Mouse (Mus musculus) brain, embryonic 18.5 days (tissue): ENCODE measurements at regions not wholly inside any gene's neighbourhood (a gene's known extent, or its start where the extent isn't known, plus 50 kb on each side); places are given as distances from the start of the nearest gene placed in this dataset.
"Not testable (repeated sequence)": the region's sequence is repeated elsewhere in the genome, so short reads cannot be mapped to it uniquely, and the experiment has no call there.

Experiments used
- DNase-seq: peaks from one replicate; pipeline ENCODE4 v3.0.0-alpha.2; 2012; ENCODE audit warnings: low read depth, low spot score

DNA sequence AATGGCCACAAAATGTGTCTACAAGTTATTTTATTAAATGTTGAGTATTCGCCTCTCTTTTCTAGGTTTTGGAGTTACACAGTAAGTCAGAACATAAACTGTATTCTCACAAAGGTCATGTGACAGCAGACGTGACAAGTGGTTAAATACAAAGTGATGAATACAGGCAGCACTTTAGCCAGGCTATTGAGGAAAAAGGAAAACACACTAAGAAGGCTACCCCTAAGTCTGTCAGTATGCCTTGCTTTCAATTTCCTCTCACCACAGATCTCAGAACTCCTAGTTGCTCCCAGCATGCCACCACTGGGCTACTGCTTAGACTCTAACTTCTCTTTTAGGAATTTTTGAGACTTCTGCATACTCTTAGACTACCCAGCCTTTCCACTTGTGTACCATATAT lies 297.9 kb upstream of the Pex5l start:
- no peak for DNase-seq

DNA sequence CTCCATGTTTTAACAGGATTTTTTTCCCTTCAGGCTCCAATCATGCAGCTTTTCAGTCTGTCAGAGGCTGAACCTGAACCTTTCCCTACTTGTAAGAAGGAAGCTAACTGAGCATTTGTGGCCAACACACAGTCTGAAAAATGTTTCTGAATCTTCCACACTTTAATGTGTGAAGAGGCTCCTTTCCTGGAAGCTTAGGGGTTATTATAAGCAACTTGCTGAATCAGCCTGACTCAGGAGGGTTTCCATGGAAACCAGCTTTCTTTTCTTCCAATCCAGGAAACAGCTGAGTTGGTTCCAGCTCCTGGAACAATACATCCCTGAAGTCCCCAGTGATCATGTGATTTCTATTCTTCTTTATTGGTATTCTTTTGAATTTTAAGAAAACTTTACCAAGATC lies 297.5 kb upstream of the Pex5l start:
- peak; percentile 36 for DNase-seq

DNA sequence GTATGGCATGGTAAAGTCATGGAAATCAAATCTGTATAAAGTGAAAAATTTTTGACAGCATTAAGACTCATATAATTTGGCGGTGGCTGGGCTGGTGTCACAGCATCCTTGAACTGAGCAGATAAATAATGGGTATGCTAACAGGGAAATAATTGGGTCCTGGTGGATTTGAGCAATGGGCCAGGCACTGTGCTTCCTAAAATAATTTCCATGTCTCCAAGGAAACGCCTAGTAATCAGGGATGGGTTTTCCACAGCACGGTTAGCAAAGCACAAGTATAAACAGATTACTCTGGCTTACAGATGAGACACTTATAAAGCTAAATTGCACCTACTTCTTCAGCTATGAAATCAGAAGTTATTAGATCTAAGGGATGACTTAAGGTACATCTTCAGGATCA lies 273.9 kb upstream of the Pex5l start:
- DNase-seq, result no peak

DNA sequence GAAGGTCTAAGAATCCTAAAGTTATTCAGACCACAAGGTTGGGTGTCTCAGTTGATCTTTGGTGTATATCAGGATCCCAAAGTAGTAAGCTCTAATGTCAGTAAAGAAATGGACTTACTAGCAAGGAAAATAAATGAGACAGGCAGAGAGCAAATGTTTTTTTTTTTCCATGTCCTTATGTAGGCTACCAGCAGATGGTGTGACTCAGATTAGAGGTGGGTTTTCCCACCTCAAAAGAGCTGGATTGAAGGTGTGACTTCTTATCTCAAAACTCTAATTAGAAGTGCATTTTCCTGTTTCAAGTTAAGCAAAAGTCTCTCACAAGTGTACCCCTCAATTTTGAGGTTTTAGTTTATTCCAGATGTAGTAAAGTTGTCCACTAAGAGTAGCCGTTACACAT lies 273.3 kb upstream of the Pex5l start:
- DNase-seq, result no peak

DNA sequence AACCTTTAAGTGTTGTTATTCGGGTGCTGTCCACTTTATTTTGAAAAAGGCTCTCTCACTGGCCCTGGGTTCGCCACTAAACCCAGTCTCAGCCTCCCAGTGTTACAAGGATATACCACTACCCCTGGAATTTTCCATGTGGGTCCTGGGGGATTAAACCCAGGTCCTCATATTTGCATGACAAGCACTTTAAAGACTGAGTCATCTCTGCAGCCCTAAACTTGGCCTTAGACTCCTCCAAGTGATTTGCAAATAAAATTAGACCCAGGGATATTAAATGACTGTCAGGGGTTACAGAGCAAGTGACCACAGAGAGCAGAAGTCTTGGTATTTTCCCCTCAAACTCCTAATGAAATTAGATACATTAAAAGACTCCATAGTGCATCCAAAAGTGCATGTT lies 258.9 kb upstream of the Pex5l start:
- no peak for DNase-seq

DNA sequence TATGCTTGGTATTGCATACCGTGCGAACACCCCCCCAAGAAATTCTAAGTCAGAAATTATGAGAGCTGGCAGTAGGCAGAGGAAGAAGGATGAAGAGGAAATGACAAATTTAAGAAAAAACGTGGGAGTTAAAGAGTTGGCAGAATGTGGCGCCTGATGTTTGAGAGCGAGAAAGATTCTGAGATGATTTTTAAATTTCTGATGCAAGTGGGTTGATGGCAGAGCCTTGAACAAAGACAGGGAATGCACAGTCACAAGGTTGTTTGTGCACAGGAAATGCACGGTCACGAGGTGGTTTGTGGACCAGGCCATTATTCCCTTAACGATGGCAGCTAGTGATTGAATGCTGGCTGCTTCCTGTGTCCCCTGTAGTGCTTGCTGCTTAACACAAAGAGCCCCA lies 256.3 kb upstream of the Pex5l start:
- no peak for DNase-seq

DNA sequence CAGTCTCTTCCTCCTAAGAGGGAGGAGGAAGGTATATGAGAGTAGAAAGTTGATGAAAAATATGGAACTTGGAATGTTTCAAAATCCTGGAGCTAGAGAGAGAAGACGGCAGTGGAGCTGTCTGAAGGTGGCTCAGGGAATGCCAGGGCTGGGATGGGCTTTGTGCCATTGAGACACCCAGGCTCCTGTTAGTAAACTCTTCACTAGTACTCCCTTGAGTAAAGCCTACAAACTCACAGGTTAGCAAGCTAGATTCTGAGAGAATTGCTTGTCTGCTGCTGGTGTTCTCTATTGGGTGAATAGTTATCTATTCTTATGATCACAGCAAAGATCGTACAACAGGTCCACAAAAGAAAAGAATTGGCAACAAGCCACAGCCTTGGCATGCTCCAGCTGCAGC lies 255.3 kb upstream of the Pex5l start:
- no peak for DNase-seq

DNA sequence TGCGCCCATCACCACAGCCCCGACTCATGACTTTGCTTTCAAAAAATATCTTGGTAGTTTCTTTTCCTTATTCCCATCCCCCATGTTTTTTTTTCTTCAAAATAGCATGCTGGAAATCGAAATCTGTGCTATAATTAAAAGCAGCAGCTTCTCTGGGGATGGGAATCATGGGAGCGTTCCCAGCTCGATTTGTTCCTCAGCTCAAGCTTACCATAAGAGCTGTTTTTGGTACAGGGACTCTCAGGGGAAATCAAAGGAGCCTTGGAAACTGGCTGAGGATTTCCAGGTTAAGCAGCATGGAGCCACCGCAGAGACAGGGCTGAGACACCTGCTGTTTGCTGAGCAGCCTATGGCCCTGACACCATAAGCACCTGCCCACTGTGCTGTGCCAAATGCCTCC lies 254.2 kb upstream of the Pex5l start:
- no peak for DNase-seq

DNA sequence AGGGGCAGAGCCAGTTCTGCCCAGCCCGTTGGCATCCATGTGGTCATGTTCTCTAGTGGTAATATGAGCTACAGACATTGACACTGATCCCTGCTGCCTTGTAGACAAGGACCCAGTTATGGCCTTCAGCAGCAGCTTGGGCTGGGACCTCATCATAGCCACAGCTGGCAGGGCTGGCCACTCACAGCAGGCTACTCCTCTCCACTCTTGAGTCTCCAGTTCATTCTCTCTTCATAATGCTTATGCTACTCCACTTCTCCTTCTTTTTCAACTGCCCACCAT lies 249.4 kb upstream of the Pex5l start:
- no peak for DNase-seq

DNA sequence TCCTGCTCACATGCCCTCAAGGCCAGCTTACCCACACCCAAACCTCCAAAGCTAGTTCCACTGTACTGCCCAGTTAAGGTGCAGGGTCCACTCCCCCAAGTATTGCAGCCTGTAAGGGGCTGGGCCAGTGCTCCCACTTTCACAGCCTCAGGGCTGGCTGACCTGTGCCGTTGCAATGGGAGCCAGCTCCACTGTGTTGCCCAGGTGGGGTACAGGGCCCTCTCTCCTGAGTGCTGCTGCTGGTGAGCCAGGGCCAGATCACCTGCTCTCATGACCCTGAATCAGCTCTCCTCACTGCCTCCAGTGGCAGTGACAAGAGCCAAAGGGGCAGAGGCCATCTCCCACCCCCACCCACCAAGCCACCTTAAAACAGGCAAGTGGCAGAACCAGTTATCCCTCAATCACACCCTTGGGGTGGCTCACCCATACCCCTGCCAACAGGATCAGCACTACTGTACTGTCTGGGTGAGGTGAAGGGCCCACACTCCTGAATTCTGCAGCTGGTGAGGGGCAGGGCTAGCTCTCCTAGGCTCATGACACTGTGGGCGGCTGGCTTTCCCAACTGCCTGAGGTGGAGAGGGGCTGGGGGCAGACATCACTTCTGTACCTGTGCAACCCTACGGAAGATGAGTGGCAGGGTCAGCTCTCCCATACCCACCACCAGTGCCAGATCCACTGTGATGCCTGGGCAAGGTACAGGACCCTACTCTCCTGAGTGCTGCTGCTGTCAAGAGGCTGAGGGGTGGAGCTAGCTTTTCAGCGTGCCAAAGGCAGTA lies 248.9 kb upstream of the Pex5l start:
- DNase-seq, result no peak

DNA sequence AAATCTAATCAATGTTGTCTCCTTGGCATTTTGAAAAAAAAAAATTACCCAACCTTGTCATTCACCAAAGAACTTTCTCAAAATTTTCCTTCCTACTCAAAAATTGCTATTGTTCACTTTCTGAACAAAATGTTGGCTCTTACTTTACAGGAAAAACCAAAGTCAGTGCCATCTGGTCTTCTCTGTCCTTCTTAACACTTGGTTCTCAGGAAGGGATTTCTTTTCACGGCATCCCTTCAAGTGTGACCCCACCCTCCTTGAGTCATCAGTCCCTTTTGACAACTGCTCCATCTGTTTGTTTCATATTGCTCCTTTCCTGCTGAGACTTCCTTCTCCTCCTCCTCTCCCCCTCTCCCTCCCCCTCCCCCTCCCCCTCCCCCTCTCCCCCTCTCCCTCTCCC lies 245.1 kb upstream of the Pex5l start:
- DNase-seq, result no peak

DNA sequence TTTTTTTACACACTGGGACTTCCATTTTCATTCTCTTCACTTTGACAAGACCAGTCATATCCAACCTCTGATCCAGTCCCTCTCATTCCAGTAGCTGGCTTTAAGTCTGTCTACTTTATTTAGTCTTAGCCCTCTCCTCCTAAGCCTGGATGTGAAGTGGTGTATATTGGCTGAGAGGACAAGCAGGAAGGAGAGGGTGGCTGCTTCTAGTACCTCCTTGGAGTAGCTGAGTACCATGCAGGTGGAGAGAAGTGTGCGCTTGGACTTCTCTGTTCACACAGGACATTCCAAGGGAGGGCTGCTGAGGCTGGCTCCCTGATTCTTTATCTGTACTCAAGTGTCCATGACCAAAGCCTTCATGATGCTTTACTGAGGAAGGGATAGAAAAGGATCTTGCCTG lies 240.6 kb upstream of the Pex5l start:
- DNase-seq, result no peak

DNA sequence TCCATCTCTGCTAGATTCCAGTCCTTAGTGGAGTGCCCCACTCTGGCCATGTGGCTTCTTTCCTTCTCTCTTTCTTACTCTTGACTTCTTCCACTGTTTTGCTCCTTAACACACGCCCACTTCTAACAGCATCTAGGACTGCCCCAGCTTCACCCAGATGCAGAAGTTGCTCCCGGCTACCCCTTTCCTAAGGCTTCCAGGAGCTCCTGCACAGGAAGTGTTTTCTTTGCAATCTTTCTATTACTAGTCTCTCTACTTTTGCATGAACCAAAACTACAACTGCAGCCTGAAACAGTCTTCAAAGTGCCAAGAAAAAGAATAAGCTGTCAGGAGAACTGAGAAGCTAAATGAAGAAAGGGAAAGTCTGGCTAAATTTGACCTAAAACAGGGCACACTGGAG lies 236.6 kb upstream of the Pex5l start:
- DNase-seq, result no peak

DNA sequence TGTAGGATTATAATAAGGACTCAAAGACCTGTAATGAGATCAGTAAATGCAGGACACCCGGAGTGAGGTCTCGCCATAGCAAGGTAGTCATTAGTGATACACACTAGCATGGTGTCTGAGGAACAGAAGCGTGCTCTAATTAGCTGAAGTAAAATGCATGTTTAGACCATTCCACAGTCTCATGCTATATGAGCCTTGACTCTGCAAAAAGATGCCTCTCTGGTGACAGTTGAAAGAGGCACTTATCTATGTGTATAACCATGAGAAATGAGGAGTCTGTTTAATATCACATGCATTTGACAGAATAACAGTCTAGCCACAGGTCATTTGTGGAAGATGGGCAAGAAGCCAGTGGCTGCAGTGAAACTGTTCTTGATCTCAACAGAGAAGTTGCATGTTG lies 232.1 kb upstream of the Pex5l start:
- DNase-seq, result no peak

DNA sequence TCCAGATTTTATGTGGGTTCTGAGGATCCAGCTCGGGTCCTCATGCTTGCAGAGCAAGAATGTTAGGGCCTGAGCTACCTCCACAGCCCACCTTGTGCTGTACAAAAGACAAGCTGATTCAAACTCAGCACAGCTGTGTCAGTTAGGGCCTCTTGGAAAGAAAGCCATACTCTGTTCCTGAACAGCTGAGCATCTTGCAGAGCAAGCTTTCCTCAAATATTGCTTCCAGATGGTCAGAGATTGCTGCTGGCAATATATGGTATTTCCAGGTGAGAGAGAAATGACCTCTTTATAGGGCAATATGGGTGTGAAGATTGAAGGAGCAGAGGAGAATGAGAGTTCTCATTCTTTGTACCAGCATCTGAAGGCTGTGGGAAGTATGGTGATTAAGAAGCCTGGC lies 229.8 kb upstream of the Pex5l start:
- no peak for DNase-seq

DNA sequence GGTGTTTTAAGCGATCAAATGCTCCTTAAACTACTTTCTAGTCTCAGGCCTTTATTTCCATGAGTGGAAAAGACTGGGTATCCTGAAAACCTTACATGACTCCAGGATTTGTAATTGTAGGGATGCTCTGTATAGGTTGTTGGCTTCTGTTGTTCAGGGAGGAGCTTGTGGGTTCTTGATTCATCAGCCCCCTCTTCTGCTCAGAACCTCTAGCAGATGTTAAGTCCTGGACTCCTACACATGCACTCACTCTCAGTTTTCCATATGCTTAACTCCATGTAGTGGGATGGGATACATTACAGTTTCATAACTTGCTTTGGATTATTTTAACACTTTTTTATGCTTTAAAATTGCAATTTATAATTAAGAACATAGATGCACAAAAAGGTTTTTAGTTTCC lies 220.5 kb upstream of the Pex5l start:
- DNase-seq, result no peak

DNA sequence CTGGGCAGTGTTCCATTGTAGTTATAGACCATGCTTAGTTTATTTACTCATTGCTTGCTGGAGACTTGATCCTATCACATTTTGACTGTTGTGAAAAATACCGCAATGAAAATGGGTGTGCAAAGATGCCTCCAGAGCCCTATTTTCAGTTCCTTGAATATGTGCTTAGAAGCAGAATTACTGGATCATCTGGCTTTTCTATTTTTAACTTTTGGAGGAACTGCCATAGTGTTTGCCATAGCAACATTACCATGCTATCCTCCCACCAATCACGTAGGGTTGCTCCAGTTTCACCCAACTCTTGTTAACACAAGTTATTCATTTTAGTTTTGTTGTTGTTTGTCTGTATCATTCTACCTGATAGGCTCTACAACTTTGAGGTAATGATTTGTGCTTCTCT lies 217.0 kb upstream of the Pex5l start:
- DNase-seq, result no peak

DNA sequence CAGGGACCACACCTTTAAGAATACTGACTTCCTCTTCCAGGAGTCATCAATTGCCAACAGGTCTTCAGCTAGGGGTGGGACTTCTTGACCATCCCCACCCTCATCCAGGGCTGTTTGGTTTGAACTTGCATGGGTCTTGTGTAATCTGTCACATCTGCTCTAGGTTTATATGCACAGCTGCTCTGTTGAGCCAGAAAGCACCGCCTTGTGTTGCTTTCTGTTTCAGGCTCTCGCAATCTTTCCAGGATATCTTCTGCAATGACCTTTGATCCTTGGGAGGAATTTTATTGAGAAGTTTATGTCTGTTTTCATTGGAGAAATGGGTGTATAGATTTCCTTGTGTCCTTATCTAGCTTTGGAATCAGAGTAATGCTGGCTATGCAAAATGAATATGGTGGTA lies 210.8 kb upstream of the Pex5l start:
- DNase-seq, result no peak

DNA sequence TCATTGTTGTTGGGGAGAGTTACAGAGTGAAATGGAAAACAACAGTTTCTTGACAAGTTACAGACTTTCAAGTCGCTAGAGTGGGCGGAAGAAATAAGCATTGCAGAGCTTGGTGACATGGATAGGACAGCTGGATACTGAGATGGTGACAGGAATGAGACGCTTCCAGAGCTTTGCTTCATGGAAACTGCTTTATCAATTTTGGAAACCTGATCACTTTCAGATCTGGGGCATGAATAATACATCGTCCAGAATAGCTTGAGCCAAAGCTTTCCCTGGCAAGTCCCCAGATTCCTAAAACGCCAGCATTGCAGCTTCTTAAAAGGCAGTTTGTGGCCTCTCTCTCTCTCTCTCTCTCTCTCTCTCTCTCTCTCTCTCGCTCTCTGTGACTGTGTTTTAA lies 207.9 kb upstream of the Pex5l start:
- peak; percentile 4 for DNase-seq

DNA sequence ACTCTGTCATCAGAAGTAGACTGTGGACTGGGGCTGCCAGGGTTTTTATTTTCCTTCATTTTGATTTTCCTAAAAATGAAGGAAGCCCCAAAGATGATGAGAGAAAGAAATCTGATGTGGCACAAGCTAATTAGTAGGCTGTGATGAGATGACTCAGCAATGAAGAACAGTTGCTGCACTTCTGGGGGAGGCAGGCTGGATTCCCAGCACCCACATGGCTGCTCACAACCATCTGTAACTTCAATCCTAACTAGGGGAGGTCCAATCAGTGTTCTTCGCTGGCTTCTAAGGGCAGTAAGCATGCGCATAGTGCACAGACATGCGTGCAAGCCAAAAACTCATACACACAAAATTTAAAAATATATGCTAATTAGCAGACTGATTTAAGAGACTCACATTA lies 191.0 kb upstream of the Pex5l start:
- no peak for DNase-seq

DNA sequence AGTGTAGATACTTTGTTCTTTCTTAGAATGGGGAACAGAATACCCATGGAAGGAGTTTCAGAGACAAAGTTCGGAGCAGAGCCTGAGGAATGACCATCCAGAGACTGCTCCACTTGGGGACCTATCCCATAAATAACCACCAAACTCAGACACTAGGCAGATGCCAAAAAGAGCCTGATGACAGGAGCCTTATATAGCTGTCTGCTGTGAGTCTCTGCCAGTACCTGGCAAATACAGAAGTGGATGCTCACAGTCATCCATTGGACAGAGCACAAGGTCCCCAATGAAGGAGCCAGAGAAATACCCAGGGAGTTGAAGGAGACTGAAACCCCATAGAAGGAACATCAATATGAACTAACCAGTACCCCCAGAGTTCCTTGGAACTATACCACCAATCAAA lies 174.6 kb upstream of the Pex5l start:
- DNase-seq, result not testable (repeated sequence)

DNA sequence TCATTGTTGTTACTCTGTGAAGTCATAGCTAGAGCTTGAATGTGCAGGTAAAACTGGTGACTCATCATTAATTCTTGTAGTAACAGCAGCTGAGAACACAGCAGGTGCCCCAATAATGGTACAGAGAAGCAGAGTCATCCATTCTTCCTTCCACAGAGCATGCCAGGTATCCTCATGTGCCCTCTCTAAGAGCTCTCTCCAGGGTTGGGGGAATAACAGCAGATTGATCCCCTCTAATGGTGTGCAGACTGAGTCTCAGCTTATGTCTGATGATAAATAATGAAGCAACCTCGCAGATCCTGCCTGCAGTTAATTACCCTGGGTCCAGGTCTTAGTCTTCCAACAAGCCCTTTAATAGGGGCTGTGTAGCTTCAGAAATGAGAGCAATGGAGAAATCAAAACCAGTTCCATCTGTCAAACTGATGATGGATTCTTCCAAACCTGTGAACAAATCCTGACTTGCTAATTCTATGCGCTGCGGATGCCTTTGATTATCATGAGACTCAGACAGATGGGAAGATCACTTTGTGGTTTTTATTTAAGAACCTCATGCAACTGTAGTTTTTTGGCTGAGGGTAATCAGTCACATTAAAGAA lies 169.3 kb upstream of the Pex5l start:
- peak; percentile 14 for DNase-seq

DNA sequence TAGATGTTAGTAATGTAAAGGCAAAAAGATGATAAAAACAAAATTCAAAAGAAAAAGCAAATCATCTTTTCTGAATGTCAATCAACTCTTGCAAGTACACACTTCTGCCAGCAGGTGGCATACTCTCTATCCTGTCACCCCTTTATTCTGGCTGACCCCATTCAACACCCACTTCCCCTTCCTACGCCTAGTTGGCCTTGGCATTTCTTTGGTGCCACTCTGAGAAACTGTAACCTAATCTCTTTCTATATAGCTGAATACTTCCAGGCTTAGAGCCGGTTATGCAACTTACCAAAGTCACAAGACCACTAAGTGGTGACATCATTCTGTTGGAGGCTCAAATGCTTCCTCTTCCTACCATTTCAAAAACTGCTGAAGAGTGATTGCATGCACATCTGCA lies 165.2 kb upstream of the Pex5l start:
- DNase-seq, result no peak

DNA sequence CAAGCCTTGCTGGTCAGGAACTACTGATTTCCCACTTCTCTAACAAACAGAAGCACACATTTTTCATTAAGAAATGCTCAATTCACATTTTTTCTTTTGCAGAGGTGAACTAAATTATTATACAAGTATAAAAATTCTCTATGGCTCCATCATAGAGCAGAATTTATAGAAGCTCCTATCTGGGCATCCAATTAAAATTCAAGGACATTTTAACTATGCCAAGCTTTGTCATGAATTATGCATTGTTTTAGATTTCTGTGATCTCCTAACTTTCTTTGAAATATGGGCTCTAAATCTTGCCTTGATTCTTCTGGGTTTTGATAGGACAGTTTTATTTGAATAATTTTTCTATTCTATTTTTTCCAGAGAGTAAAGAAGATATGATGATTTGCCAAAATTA lies 163.1 kb upstream of the Pex5l start:
- no peak for DNase-seq
